Mouse (Mus musculus) myocyte (in vitro differentiated cells): ENCODE measurements around the gene Cdk5r1.

Experiments
- E2F4 ChIP-seq: IDR thresholded peaks from one replicate; pipeline ENCODE4 v1.6.1; 2011; ENCODE audit warnings: mild to moderate bottlenecking, control low read depth, moderate library complexity; ENCODE audit not compliant: insufficient read depth
- MAX ChIP-seq: IDR thresholded peaks from one replicate; pipeline ENCODE4 v1.6.1; 2011; ENCODE audit warnings: low read depth, mild to moderate bottlenecking, control low read depth
- MYOD1 ChIP-seq, 3 experiments: IDR thresholded peaks; one replicate each; pipeline ENCODE4 v1.6.1; 2011; ENCODE audit warnings: control low read depth in 2 of 3, low read depth in 2 of 3, mild to moderate bottlenecking in 2 of 3, moderate library complexity in 1 of 3; ENCODE audit not compliant: insufficient read length in 2 of 3, control insufficient read depth in 1 of 3
- MYOG ChIP-seq, 3 experiments: IDR thresholded peaks; one replicate each; pipeline ENCODE4 v1.6.1; 2011; ENCODE audit warnings: control low read depth in 2 of 3, low read depth in 2 of 3, mild to moderate bottlenecking in 2 of 3; ENCODE audit not compliant: insufficient read length in 2 of 3, control insufficient read depth in 1 of 3, insufficient read depth in 1 of 3
- POLR2A ChIP-seq: IDR thresholded peaks from one replicate; pipeline ENCODE4 v1.6.1; 2011; ENCODE audit warnings: low read depth, mild to moderate bottlenecking, control low read depth, moderate library complexity; ENCODE audit not compliant: insufficient read length
- TCF12 ChIP-seq: IDR thresholded peaks from one replicate; pipeline ENCODE4 v1.6.1; 2011; ENCODE audit warnings: mild to moderate bottlenecking, control low read depth; ENCODE audit not compliant: poor library complexity, insufficient read depth, severe bottlenecking
- TCF3 ChIP-seq: IDR thresholded peaks from one replicate; pipeline ENCODE4 v1.6.1; 2011; ENCODE audit warnings: low read depth, control low read depth; ENCODE audit not compliant: insufficient read length
- USF1 ChIP-seq: IDR thresholded peaks from one replicate; pipeline ENCODE4 v1.6.1; 2011; ENCODE audit warnings: low read depth, mild to moderate bottlenecking, control low read depth, moderate library complexity

DNA sequence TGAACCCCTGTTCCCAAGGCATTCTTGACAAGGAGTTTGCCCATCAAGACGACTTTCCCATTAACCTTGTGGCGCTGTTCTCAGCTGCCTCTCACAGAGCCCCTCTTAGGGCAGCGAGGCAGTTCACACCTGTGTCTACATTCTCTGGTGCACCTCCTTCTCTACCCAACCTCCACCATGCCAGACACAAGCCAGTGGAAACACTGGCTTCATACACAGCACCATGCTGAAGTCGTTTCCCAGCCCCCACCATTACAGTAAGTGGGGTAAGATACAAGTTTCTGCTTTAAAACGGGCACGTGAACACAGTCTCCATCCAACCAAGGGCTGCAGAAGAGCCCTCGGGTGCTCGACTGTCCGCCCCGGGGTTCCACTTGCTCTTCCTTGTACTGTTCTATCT is 33.3 kb downstream of the Cdk5r1 start:
- TF ChIP-seq MAX (no peak), POLR2A (no peak), MYOD1 (IDR thresholded peaks at IDR 0.05; ENCODE audit: control insufficient read depth in 1 of 3, insufficient read length in 2 of 3, low read depth in 2 of 3) (no peak), E2F4 (no peak), TCF3 (no peak), USF1 (no peak), TCF12 (no peak), MYOG (IDR thresholded peaks at IDR 0.05; ENCODE audit: control insufficient read depth in 1 of 3, insufficient read depth in 1 of 3, insufficient read length in 2 of 3, low read depth in 2 of 3) (no peak)
